13 mouse cellular contexts compared by ENCODE assay signal in the genomic region with DNA sequence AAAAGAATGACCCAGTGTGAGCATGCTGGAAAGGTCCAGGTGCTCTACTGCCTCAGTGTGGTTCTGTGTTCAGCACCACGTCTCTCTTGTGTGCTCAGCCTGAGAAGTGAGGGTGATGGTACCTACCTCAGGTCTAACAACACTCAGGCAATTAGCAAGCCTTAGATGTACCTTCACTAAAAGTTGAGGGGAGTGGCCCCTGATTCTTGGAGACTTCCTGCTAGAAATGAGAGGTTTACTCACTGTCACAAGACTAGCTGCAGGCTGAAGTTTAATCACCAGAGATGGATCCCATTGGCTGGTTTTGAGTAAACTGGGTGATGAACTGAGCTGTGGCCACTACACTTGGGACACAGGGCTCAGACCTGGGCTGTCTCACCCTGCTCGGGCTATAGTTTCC.
"Had no signal": no experiment of that assay in that cellular context is flagged by ENCODE, and none has a peak within 500 bp of the region (broad histone marks: within the 10 kb centered on the region; RNA-seq: fewer than 3 reads in every experiment).

No protein-coding gene starts in this region.

- H3K9me3 ChIP-seq: limb, embryonic 15.5 days; liver, embryonic 13.5 days; midbrain, embryonic 12.5 days; stomach, embryonic 15.5 days had no signal

- ATAC-seq: liver, postnatal 0 days; midbrain, embryonic 16.5 days had no signal

- H3K27me3 ChIP-seq: stomach, embryonic 15.5 days had no signal

- H3K36me3 ChIP-seq: limb, embryonic 15.5 days; liver, embryonic 13.5 days; midbrain, embryonic 12.5 days; stomach, embryonic 15.5 days had no signal

- H3K9ac ChIP-seq: limb, embryonic 15.5 days; liver, embryonic 13.5 days; liver, postnatal 0 days; midbrain, embryonic 12.5 days; stomach, embryonic 15.5 days had no signal

- DNase-seq: kidney, adult 9 months; kidney, postnatal 14 days; layer of hippocampus, adult 9-11 months; layer of hippocampus, postnatal 36 days; liver, embryonic 13.5 days; liver, postnatal 0 days; lung, postnatal 4 days; right cerebral cortex, postnatal 14 days; thymus, postnatal 4 days had no signal

- H3K27ac ChIP-seq: limb, embryonic 15.5 days; liver, embryonic 13.5 days; midbrain, embryonic 12.5 days; stomach, embryonic 15.5 days had no signal

- H3K4me2 ChIP-seq: limb, embryonic 15.5 days; liver, embryonic 13.5 days; midbrain, embryonic 12.5 days; stomach, embryonic 15.5 days had no signal

- H3K4me3 ChIP-seq: limb, embryonic 15.5 days; liver, embryonic 13.5 days; midbrain, embryonic 12.5 days; stomach, embryonic 15.5 days had no signal
